Mouse (Mus musculus) erythroid progenitor cell, adult 5-6 weeks (primary cell): Measurements from ENCODE around the gene Hdac6. TPM values are rescaled to one million over a fixed set of nuclear protein-coding genes. Genes with fewer than 3 reads are reported as not detected.
"Not testable (repeated sequence)": the region's sequence is repeated elsewhere in the genome, so short reads cannot be mapped to it uniquely, and the experiment has no call there.

ENCODE experiments used
- ATAC-seq: replicated peaks from 2 replicates; pipeline ENCODE4 v1.8.0; 2016; ENCODE audit warnings: moderate number of reproducible peaks, mild to moderate bottlenecking, moderate TSS enrichment, inconsistent platforms; ENCODE audit not compliant: poor library complexity, low FRiP score, severe bottlenecking
- total RNA-seq, 2 experiments: library from RNA; stranded (forward) in 1 of 2; stranded (reverse) in 1 of 2; fragments of 150-400 nt in 1 of 2; fragments of 186-747, 209-891 nt in 1 of 2; gene quantifications; 2 replicates each; pipeline versions ENCODE4 v1.2.3 to v1.2.4; 2015 to 2017; ENCODE audit warnings: low replicate concordance in 2 of 2

Hdac6 gene
- total RNA-seq, 2 experiments from 2014 or later: 15.9 to 21.8 TPM

DNA sequence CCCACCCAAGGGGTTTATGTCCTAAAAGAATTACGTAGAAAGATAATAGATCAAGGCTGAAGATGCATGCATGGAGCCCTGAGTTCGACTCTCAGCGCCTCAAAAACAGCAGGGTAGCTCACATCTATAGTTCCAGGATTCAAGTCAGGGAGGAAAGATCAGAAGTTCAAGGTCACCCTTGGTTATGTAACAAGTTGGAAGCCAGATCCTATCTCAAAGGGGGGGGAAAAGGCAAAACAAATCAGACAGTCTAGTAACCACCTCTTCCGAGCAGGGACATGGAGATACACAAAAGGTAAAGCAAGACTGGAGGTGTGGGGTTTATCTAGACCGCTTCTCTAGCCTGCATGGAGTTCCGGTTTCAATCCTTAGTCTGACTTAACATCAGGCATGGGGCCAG, 21.4 kb downstream of the Hdac6 start:
- no peak for ATAC-seq

DNA sequence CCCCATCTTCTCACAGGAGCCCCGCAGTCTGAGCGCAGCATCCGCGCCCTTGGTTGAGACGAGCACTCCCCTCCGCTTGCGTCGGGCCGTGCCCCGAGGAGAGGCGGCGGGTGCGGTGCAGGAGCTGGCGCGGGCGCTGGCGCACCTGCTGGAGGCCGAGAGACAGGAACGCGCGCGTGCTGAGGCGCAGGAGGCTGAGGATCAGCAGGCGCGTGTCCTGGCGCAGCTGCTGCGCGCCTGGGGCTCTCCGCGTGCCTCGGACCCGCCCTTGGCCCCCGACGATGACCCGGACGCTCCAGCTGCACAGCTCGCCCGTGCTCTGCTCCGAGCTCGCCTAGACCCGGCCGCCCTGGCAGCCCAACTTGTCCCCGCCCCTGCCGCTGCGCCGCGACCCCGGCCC, 25.7 kb downstream of the Hdac6 start:
- ATAC-seq: no peak

- ATAC-seq: no peak
Measured at GRCm38 (mm10) chrX:7919601-7920383, 27.9 kb downstream of the Hdac6 start, which contains the start of gene Pcsk1n. Gene Pcsk1n (plus strand): TSS chrX:7919822.

DNA sequence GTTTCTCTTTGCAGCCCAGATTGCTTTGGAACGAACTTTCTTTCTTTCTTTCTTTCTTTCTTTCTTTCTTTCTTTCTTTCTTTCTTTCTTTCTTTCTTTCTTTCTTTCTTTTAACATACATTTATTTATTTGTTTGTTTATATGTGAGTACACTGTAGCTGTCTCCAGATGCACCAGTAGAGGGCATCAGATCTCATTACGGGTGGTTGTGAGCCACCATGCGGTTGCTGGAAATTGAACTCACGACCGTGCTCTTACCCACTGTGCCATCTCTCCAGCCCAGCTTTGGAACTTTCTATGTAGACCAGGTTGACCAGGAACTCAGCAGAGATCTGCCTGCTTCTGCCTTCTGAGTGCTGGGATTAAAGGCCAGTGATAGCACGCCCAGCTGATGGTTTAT, 29.7 kb downstream of the Hdac6 start:
- not testable (repeated sequence) for ATAC-seq

GRCm38 (mm10) chrX:7915669-7916068, 32.0 kb downstream of the Hdac6 start:
- peak; percentile 78; the same call in 1 of the 2 replicates for ATAC-seq

- no peak for ATAC-seq
Measured at GRCm38 (mm10) chrX:7910473-7910872, 37.2 kb downstream of the Hdac6 start.

DNA sequence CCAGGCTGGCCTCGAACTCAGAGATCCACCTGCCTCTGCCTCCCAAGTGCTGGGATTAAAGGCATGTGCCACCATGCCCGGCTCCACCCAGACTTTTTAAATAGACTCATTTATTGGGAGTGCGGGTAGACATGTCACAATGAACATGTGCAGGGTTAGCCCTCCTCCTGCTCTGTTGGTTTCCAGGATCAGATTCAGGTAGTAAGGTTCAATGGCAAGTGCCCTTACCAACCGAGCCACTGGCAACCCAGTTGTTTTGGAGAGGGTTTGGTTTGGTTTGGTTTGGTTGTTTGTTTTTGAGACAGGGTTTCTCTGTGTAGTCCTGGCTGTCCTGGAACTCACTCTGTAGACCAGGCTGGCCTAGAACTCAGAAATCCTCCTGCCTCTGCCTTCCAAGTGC, 38.4 kb downstream of the Hdac6 start, which contains the start of gene Gm10490:
Gene Gm10490 (plus strand): TSS at position 301 of the 400 bp plus-strand sequence.
- ATAC-seq: not testable (repeated sequence)

GRCm38 (mm10) chrX:7907735-7908134, 40.0 kb downstream of the Hdac6 start, which contains the start of gene Gm10491:
Gene Gm10491 (minus strand): TSS chrX:7907835.
- ATAC-seq: no peak

GRCm38 (mm10) chrX:7904441-7904840, 43.2 kb downstream of the Hdac6 start:
- ATAC-seq: no peak

DNA sequence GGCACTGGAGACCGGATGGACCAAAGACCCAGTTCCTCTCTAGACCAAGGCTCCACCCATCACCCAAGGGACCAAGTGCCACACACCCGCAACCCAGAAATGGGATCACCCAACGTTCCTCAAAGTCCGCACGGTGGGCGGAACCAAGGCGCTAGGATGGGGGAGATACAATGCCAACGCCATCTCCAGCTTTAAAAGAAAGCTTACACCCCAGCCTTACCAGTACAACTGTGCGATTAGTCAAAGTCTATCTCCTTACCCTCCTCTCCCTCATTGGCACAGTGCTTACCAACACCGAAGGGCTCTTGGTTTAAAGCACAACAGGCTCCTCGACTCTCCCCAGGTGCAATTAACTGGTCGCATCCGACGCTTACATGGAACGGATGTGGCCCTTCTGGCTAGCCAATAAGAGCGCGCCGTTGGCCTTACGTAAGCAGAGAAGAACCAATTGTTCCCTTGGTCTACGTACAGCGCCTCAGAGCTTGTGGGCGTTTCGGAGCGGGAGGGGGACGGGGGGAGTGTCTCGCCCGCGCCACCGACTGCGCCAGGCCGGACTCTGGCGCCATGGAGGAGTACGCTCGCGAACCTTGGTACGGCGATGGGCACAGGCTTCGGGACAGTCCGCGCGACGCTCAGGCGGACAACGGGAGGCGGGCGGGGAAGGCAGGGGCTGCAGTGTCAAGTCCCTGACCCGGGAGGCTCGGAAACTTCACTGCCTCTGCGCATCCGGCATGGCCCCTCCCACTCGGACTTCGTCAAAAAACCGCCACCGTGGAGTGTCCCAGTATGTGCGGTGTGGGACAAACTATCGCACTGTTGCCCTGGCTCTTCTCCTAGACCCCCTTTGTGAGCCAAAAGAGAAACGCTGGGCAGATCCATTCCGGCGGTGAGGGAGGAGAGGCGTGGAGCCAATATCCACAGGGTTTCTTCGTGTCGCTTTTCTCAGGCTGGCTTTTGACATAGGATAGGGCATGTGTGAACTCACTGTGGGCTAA, 48.5 kb downstream of the Hdac6 start, which contains the start of the genes Pqbp1 and Timm17b:
Gene Pqbp1 (minus strand): TSS at position 390 of the 995 bp plus-strand sequence.
Gene Timm17b (plus strand): TSS at position 478 of the 995 bp plus-strand sequence.
- peak; percentile 96 for ATAC-seq

DNA sequence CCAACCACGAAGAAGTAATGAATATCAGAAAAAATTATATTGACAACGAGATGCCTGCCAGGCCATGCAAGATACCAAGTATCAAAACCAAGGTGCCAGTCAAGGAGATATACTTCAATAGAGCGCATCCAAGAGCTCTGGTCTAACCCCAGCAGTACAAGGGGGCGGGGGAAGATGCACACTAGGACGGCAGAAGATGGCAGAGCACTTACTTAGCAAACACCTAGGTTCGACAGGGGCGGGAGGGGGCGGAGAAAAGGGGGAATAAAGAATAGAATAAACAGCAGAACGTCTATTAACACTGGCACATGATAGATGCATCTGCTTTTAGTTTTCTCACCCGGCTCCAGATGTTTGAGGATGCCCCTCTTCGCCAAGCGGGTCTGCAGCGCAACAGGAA, 49.5 kb downstream of the Hdac6 start:
- no peak for ATAC-seq

- peak; percentile 90 for ATAC-seq
Measured at GRCm38 (mm10) chrX:7883841-7884567, 63.7 kb downstream of the Hdac6 start, which contains the start of gene Slc35a2. Gene Slc35a2 (plus strand): TSS chrX:7884028.

Other genes starting within 250 kb of the Hdac6 start
- gene Wdr45, start 233.6 kb downstream of the Hdac6 start, total RNA-seq (2015; ENCODE audit: low replicate concordance): 42.2 and 59.5 TPM in 2 replicates
- 36.0 and 46.8 TPM in 2 replicates for gene Wdr45, start 233.6 kb downstream of the Hdac6 start, total RNA-seq (2017; ENCODE audit: low replicate concordance)
- gene Gm45208, start 225.6 kb downstream of the Hdac6 start, total RNA-seq (2015; ENCODE audit: low replicate concordance): not detected in 2 replicates
- not detected in 2 replicates for gene Gm45208, start 225.6 kb downstream of the Hdac6 start, total RNA-seq (2017; ENCODE audit: low replicate concordance)
- 1.3 and 2.5 TPM in 2 replicates for gene Praf2, start 219.4 kb downstream of the Hdac6 start, total RNA-seq (2015; ENCODE audit: low replicate concordance)
- 2.1 TPM in 1 of 2 replicates, not detected in the other for gene Praf2, start 219.4 kb downstream of the Hdac6 start, total RNA-seq (2017; ENCODE audit: low replicate concordance)
- not detected in 2 replicates for gene Ccdc120, start 197.0 kb downstream of the Hdac6 start, total RNA-seq (2015; ENCODE audit: low replicate concordance)
- gene Ccdc120, start 197.0 kb downstream of the Hdac6 start, total RNA-seq (2017; ENCODE audit: low replicate concordance): not detected in 2 replicates
- 18.9 and 23.4 TPM in 2 replicates for gene Tfe3, start 185.3 kb downstream of the Hdac6 start, total RNA-seq (2015; ENCODE audit: low replicate concordance)
- 21.5 and 22.7 TPM in 2 replicates for gene Tfe3, start 185.3 kb downstream of the Hdac6 start, total RNA-seq (2017; ENCODE audit: low replicate concordance)
- 91.0 and 94.4 TPM in 2 replicates for gene Gripap1, start 158.1 kb downstream of the Hdac6 start, total RNA-seq (2015; ENCODE audit: low replicate concordance)
- gene Gripap1, start 158.1 kb downstream of the Hdac6 start, total RNA-seq (2017; ENCODE audit: low replicate concordance): 87.0 and 176 TPM in 2 replicates
- 0.84 and 1.8 TPM in 2 replicates for gene Kcnd1, start 125.6 kb downstream of the Hdac6 start, total RNA-seq (2015; ENCODE audit: low replicate concordance)
- gene Kcnd1, start 125.6 kb downstream of the Hdac6 start, total RNA-seq (2017; ENCODE audit: low replicate concordance): 0.68 and 3.6 TPM in 2 replicates
- 327 and 376 TPM in 2 replicates for gene Otud5, start 106.5 kb downstream of the Hdac6 start, total RNA-seq (2015; ENCODE audit: low replicate concordance)
- gene Otud5, start 106.5 kb downstream of the Hdac6 start, total RNA-seq (2017; ENCODE audit: low replicate concordance): 471 and 476 TPM in 2 replicates
- gene Pim2, start 69.6 kb downstream of the Hdac6 start, total RNA-seq (2015; ENCODE audit: low replicate concordance): 37.1 and 59.1 TPM in 2 replicates
- 16.0 and 22.5 TPM in 2 replicates for gene Pim2, start 69.6 kb downstream of the Hdac6 start, total RNA-seq (2017; ENCODE audit: low replicate concordance)
- gene Slc35a2, start 63.9 kb downstream of the Hdac6 start, total RNA-seq (2015; ENCODE audit: low replicate concordance): 5.0 TPM in 1 of 2 replicates, not detected in the other
- 1.4 and 9.8 TPM in 2 replicates for gene Slc35a2, start 63.9 kb downstream of the Hdac6 start, total RNA-seq (2017; ENCODE audit: low replicate concordance)
- 23.1 and 24.9 TPM in 2 replicates for gene Pqbp1, start 48.6 kb downstream of the Hdac6 start, total RNA-seq (2015; ENCODE audit: low replicate concordance)
- 33.5 and 85.4 TPM in 2 replicates for gene Pqbp1, start 48.6 kb downstream of the Hdac6 start, total RNA-seq (2017; ENCODE audit: low replicate concordance)
- 53.2 and 63.4 TPM in 2 replicates for gene Timm17b, start 48.5 kb downstream of the Hdac6 start, total RNA-seq (2015; ENCODE audit: low replicate concordance)
- 10.7 and 20.7 TPM in 2 replicates for gene Timm17b, start 48.5 kb downstream of the Hdac6 start, total RNA-seq (2017; ENCODE audit: low replicate concordance)
- gene Gm10491, start 40.1 kb downstream of the Hdac6 start, total RNA-seq (2015; ENCODE audit: low replicate concordance): not detected in 2 replicates
- not detected in 2 replicates for gene Gm10491, start 40.1 kb downstream of the Hdac6 start, total RNA-seq (2017; ENCODE audit: low replicate concordance)
- gene Gm10490, start 38.3 kb downstream of the Hdac6 start, total RNA-seq (2015; ENCODE audit: low replicate concordance): not detected in 2 replicates
- not detected in 2 replicates for gene Gm10490, start 38.3 kb downstream of the Hdac6 start, total RNA-seq (2017; ENCODE audit: low replicate concordance)
- gene Pcsk1n, start 28.1 kb downstream of the Hdac6 start, total RNA-seq (2015; ENCODE audit: low replicate concordance): not detected in 2 replicates
- not detected in 2 replicates for gene Pcsk1n, start 28.1 kb downstream of the Hdac6 start, total RNA-seq (2017; ENCODE audit: low replicate concordance)
- gene Eras, start 19.3 kb downstream of the Hdac6 start, total RNA-seq (2015; ENCODE audit: low replicate concordance): not detected in 2 replicates
- not detected in 2 replicates for gene Eras, start 19.3 kb downstream of the Hdac6 start, total RNA-seq (2017; ENCODE audit: low replicate concordance)
- gene Gata1, start 30.2 kb upstream of the Hdac6 start, total RNA-seq (2015; ENCODE audit: low replicate concordance): 205 and 250 TPM in 2 replicates
- 129 and 147 TPM in 2 replicates for gene Gata1, start 30.2 kb upstream of the Hdac6 start, total RNA-seq (2017; ENCODE audit: low replicate concordance)
- gene Glod5, start 70.6 kb upstream of the Hdac6 start, total RNA-seq (2015; ENCODE audit: low replicate concordance): not detected in 2 replicates
- not detected in 2 replicates for gene Glod5, start 70.6 kb upstream of the Hdac6 start, total RNA-seq (2017; ENCODE audit: low replicate concordance)
- gene Suv39h1, start 126.9 kb upstream of the Hdac6 start, total RNA-seq (2015; ENCODE audit: low replicate concordance): 29.6 and 56.6 TPM in 2 replicates
- gene Suv39h1, start 126.9 kb upstream of the Hdac6 start, total RNA-seq (2017; ENCODE audit: low replicate concordance): 53.9 and 67.8 TPM in 2 replicates
- 14.8 and 22.2 TPM in 2 replicates for gene Was, start 142.6 kb upstream of the Hdac6 start, total RNA-seq (2015; ENCODE audit: low replicate concordance)
- gene Was, start 142.6 kb upstream of the Hdac6 start, total RNA-seq (2017; ENCODE audit: low replicate concordance): 11.6 and 12.4 TPM in 2 replicates
- 23.5 and 39.3 TPM in 2 replicates for gene Wdr13, start 185.0 kb upstream of the Hdac6 start, total RNA-seq (2015; ENCODE audit: low replicate concordance)
- 10.0 and 25.7 TPM in 2 replicates for gene Wdr13, start 185.0 kb upstream of the Hdac6 start, total RNA-seq (2017; ENCODE audit: low replicate concordance)
- gene Rbm3, start 198.0 kb upstream of the Hdac6 start, total RNA-seq (2015; ENCODE audit: low replicate concordance): 611 and 758 TPM in 2 replicates
- 564 and 613 TPM in 2 replicates for gene Rbm3, start 198.0 kb upstream of the Hdac6 start, total RNA-seq (2017; ENCODE audit: low replicate concordance)
- gene Tbc1d25, start 228.3 kb upstream of the Hdac6 start, total RNA-seq (2015; ENCODE audit: low replicate concordance): 4.6 and 13.3 TPM in 2 replicates
- 1.5 and 4.7 TPM in 2 replicates for gene Tbc1d25, start 228.3 kb upstream of the Hdac6 start, total RNA-seq (2017; ENCODE audit: low replicate concordance)
- 20.5 and 37.3 TPM in 2 replicates for gene Ebp, start 245.6 kb upstream of the Hdac6 start, total RNA-seq (2015; ENCODE audit: low replicate concordance)
- gene Ebp, start 245.6 kb upstream of the Hdac6 start, total RNA-seq (2017; ENCODE audit: low replicate concordance): 14.2 and 26.6 TPM in 2 replicates